Mouse (Mus musculus) hindbrain, embryonic 13.5 days (tissue): ENCODE data around the gene Rtp2. TPM values are rescaled to one million over a fixed set of nuclear protein-coding genes. Genes with fewer than 3 reads are reported as not detected.

ENCODE experiments used
- ATAC-seq: fragments of 200-750 bp; cut with Nextera tagmentation; 2 replicates; pipeline ENCODE4 v1.8.0; 2017; ENCODE audit warnings: moderate TSS enrichment; ENCODE audit not compliant: low FRiP score
- H3K27ac ChIP-seq: fragments of 300-500 bp; sonication (generic); 2 replicates; pipeline ENCODE4 v1.5.1; 2015; ENCODE audit warnings: inconsistent platforms, mild to moderate bottlenecking, moderate library complexity
- H3K27me3 ChIP-seq: fragments of 300-500 bp; sonication (generic); 2 replicates; pipeline ENCODE4 v1.6.1; 2015; ENCODE audit warnings: mild to moderate bottlenecking, inconsistent platforms
- H3K36me3 ChIP-seq: fragments of 300-500 bp; sonication (generic); 2 replicates; pipeline ENCODE4 v1.6.1; 2015; ENCODE audit warnings: mild to moderate bottlenecking, inconsistent platforms
- H3K4me1 ChIP-seq: fragments of 300-500 bp; sonication (generic); replicated peaks from 2 replicates; pipeline ENCODE4 v1.6.1; 2015; ENCODE audit warnings: inconsistent platforms
- H3K4me2 ChIP-seq: fragments of 300-500 bp; sonication (generic); 2 replicates; pipeline ENCODE4 v1.6.1; 2015; ENCODE audit warnings: inconsistent platforms, mild to moderate bottlenecking, moderate library complexity
- H3K4me3 ChIP-seq: fragments of 300-500 bp; sonication (generic); 2 replicates; pipeline ENCODE4 v1.5.1; 2015; ENCODE audit warnings: mild to moderate bottlenecking, inconsistent platforms
- H3K9ac ChIP-seq: fragments of 300-500 bp; sonication (generic); 2 replicates; pipeline ENCODE4 v1.6.1; 2015; ENCODE audit warnings: mild to moderate bottlenecking, inconsistent platforms
- H3K9me3 ChIP-seq: fragments of 300-500 bp; sonication (generic); 2 replicates; pipeline ENCODE4 v1.6.1; 2016; ENCODE audit warnings: inconsistent platforms
- WGBS: fragments of 180-500 bp; shearing (Covaris S2); methylation state at CpG from one replicate; pipeline ENCODE4 v1.1.7; 2015; 5-methylcytosine and 5-hydroxymethylcytosine counted together
- polyA plus RNA-seq: library from polyadenylated mRNA; unstranded; fragments of >200 nt; fragmentation: Nextera tagmentation; extraction: Ambion mirVana; gene quantifications from 2 replicates; pipeline ENCODE4 v1.2.1, GENCODE M21; 2015

Rtp2 gene
- polyA plus RNA-seq, 1 experiment from 2014 or later, result not detected

DNA sequence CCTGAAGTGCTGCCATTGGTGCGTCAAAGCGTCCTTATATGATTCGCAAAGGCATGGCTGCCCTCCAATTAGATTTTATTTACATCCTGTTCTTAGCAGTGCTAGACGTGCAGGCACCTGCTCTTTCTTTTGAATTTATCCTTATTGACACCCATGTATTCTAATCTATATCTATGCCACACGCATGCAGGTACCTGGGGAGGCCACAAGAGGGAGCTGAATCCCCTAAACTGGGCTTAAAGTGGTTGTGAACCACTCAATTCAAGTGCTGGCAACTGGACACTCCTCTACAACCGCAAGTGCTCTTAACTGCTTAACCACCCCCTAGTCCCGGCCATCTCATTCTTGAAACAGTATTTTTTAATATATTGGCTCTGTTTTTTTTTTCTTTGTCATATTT lies 35.1 kb upstream of the Rtp2 start:
- H3K4me2 ChIP-seq, result no peak overlapping the region
- H3K4me3 ChIP-seq, result no peak overlapping the region
- no peaks in the 10 kb centered on the region; the same call in 1 of the 2 replicates for H3K9me3 ChIP-seq
- H3K27ac ChIP-seq, result no peak overlapping the region
- H3K4me1 ChIP-seq, result peaks cover 6% of the 10 kb centered on the region
- H3K27me3 ChIP-seq, result no peaks in the 10 kb centered on the region
- WGBS, result 83% methylated on average over 7 of the region's 7 CpGs
- H3K9ac ChIP-seq, result no peak overlapping the region
- ATAC-seq, result no peak
- H3K36me3 ChIP-seq, result no peaks in the 10 kb centered on the region

DNA sequence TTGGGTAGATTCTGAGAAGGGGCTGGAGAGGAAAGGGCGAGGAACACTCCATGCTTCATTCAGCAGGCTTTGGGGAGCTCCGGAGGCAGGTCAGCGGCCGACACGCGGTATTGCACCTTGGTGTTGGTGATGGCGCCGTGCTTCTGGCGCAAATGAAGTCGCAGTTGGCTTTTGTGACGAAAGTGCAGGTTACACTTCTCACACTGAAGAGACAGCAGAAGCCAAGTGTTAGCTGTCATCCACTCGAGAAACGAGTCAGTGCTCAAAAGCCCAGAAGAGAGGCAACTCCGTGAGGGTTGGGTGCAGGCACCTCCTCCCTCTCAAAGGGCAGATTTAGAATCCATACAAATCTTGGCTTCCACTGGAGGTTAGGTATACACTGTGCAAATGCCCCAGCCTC lies 33.9 kb upstream of the Rtp2 start:
- Histone ChIP-seq H3K4me3 (no peak overlapping the region), H3K9ac (no peak overlapping the region), H3K4me2 (no peak overlapping the region), H3K36me3 (no peaks in the 10 kb centered on the region), H3K9me3 (no peaks in the 10 kb centered on the region; the same call in 1 of the 2 replicates), H3K27ac (no peak overlapping the region), H3K4me1 (peaks cover 6% of the 10 kb centered on the region), H3K27me3 (no peaks in the 10 kb centered on the region)
- WGBS, result 90% methylated on average over 14 of the region's 14 CpGs
- no peak for ATAC-seq

DNA sequence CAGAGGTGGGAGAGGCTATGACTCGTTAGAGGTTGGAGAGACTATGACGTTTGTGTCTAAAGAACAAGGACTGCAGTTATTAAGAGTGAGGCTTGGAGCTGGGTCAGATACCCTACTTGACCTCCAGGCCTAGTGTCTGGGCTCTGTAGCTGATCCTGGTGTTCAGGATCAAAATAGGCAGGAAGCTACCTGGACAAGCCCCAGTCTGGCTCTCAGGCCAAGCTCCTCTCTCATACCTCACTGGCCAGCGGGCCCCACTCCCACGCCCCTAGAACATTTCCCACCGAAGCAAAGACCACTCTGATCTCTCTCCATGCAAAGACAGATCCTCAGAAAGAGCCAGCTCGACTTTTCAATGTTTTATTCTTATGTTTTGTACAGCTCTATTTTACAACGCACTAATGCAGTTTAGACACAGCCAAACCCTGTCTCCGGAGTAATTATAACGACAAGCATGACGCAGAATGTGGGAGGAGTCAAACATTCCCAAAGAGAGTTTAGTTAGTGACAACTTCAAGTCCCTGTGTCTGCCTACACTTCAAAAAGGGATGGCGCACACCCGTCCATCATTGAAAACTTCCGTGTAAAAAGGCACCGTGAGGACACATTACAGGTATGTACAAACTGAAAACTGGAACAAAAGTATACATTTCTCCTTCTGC lies 32.6 kb upstream of the Rtp2 start:
- peaks cover 6% of the 10 kb centered on the region for H3K4me1 ChIP-seq
- H3K4me3 ChIP-seq, result no peak overlapping the region
- no peaks in the 10 kb centered on the region; the same call in 1 of the 2 replicates for H3K9me3 ChIP-seq
- H3K27me3 ChIP-seq, result no peaks in the 10 kb centered on the region
- no peak overlapping the region for H3K4me2 ChIP-seq
- ATAC-seq, result no peak
- 75% methylated on average over 14 of the region's 14 CpGs for WGBS
- H3K27ac ChIP-seq, result no peak overlapping the region
- no peaks in the 10 kb centered on the region for H3K36me3 ChIP-seq
- no peak overlapping the region for H3K9ac ChIP-seq

DNA sequence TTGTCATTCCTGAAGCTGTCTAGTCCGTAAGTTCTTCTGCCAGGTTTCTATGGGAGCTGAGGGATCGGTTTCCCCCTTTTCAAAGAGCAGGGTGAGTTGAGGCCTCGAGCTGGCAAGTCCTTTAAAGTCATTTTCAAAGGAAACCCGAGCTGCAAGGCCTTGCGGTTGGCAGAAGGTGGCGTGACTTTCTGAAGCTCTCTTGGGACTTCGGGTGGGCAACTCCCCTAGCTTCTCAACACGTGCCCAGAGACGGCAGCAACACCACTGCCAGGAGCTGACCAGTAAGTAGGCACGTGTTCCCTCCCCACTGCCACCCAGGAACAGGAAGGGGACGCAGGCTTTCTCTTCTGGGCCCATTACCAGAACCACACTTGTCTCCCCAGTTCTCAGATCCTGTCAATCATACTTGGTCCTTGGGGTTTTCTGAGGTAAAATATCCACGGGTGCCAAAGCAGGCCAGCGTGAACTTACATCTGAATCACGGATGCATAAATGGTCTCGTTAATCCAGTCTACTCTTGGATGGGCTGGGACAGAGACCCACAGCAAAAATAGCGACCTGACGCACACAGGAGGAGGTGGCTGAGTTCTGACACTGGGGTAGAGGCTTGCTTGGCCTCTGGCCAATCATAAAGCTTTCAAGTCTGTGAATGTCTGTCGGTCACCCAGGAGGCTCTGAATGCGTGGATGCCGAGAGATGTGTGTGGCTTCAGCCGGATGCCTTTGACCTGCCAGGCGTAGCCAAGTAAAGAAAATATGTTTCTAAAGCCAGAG lies 31.9 kb upstream of the Rtp2 start:
- Histone ChIP-seq H3K27me3 (no peaks in the 10 kb centered on the region), H3K9me3 (no peaks in the 10 kb centered on the region), H3K4me3 (no peak overlapping the region), H3K4me1 (peaks cover 6% of the 10 kb centered on the region), H3K36me3 (no peaks in the 10 kb centered on the region), H3K9ac (no peak overlapping the region), H3K27ac (no peak overlapping the region), H3K4me2 (no peak overlapping the region)
- ATAC-seq, result peak; percentile 28; the same call in 1 of the 2 replicates
- 60% methylated on average over 22 of the region's 22 CpGs for WGBS

DNA sequence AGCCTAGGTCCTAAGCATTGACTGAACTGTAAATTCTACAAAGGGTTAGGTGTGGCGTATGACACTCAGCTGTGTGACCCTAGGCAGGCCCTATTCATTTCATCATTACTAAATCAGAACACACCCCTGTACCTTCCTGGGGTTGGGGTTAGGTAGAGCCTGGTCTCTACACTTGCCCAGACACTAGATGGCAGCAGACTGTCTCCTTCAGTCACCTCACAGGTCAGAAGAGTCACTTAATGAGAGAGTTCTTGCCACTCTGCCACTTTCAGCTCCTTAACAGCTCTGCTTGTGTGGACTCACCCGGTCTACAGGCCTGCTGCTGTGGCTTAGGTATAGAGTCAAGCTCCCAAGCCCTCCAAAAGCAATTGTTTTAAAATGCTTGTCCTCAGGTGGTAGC lies 30.2 kb upstream of the Rtp2 start:
- H3K4me2 ChIP-seq, result no peak overlapping the region
- WGBS, result 88% methylated on average over 2 of the region's 2 CpGs
- H3K27ac ChIP-seq, result no peak overlapping the region
- H3K9ac ChIP-seq, result no peak overlapping the region
- peaks cover 6% of the 10 kb centered on the region for H3K4me1 ChIP-seq
- ATAC-seq, result no peak
- H3K27me3 ChIP-seq, result no peaks in the 10 kb centered on the region
- H3K9me3 ChIP-seq, result no peaks in the 10 kb centered on the region
- H3K36me3 ChIP-seq, result no peaks in the 10 kb centered on the region
- no peak overlapping the region for H3K4me3 ChIP-seq

DNA sequence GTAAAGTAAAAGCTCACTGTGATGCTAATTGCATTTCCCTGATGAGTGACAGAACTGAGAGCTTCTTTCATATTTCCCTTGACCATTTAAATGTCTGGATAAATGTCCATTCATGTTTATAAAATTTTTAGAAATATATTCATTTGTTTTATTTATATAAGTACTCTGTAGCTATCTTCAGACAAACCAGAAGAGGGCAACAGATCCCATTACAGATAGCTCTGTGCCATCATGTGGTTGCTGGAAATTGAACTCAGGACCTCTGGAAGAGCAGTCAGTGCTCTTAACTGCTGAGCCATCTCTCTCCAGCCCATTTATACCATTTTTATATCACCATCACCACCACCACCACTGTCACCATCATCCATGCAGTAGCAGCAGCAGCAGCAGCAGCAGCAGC lies 26.7 kb upstream of the Rtp2 start:
- Histone ChIP-seq H3K4me1 (peaks cover under 1% of the 10 kb centered on the region), H3K27me3 (no peaks in the 10 kb centered on the region), H3K36me3 (no peaks in the 10 kb centered on the region), H3K9ac (no peak overlapping the region), H3K4me3 (no peak overlapping the region), H3K4me2 (no peak overlapping the region), H3K9me3 (no peaks in the 10 kb centered on the region), H3K27ac (no peak overlapping the region)
- ATAC-seq, result no peak

DNA sequence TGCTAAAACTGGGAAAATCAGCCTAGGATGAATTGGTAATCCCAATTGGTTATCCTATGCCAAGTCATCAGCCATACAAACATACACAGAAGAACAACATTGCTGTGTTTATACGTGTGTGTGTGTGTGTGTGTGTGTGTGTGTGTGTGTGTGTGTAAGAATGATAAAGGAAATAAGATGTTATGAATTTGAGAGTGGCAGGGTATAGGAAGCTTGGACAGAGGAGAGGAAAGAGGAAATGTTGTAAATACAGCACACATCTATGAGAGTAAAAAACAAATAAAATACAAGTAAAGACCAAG lies 21.7 kb upstream of the Rtp2 start:
- no peaks in the 10 kb centered on the region for H3K27me3 ChIP-seq
- ATAC-seq, result peak; percentile 21; the same call in 1 of the 2 replicates
- H3K4me1 ChIP-seq, result no peaks in the 10 kb centered on the region
- no peak overlapping the region for H3K27ac ChIP-seq
- 5% methylated on average over 1 of the region's 1 CpGs for WGBS
- H3K4me2 ChIP-seq, result no peak overlapping the region
- H3K9me3 ChIP-seq, result no peaks in the 10 kb centered on the region
- no peaks in the 10 kb centered on the region for H3K36me3 ChIP-seq
- no peak overlapping the region for H3K9ac ChIP-seq
- no peak overlapping the region for H3K4me3 ChIP-seq

DNA sequence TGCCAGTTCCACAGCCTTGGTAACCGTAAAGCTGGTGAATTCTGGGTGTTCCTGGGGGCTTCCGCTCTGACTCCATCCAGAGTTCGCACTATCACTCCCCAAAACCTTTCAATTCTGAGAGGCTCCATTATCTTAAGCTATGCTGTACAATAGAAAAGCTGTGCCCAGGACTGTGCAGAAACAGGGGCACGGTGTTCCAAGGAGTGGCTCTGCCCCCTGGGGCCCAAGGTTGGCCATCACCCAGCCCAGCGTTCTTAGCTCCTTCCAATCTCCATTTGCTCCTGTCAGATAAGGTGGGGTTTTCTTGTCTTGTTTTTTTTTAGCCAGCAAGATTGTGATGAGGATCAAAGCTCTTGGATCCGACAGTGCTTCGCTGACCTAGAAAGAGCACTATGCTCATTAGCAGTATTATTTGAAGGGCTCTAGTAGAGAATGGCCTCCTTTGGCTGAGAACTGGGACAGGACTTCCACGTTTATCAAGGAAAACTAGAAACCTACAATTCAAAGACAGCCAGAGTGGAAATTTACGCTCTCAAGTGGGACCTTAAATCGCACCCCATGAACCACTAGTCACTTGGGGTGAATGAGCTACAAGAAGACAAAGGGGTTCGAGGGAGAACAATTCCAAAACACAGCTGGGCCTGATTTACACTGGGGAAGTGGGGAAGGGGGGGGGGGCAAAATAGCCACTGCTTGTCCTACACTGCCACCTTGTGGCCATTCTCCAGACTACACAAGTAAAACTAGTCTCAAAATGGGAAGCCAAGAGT lies 21.2 kb upstream of the Rtp2 start:
- H3K9ac ChIP-seq, result no peak overlapping the region
- H3K9me3 ChIP-seq, result no peaks in the 10 kb centered on the region
- H3K4me3 ChIP-seq, result no peak overlapping the region
- H3K4me1 ChIP-seq, result no peaks in the 10 kb centered on the region
- no peak overlapping the region for H3K4me2 ChIP-seq
- no peak overlapping the region for H3K27ac ChIP-seq
- ATAC-seq, result peak; percentile 59; the same call in 1 of the 2 replicates
- 49% methylated on average over 11 of the region's 11 CpGs for WGBS
- H3K36me3 ChIP-seq, result no peaks in the 10 kb centered on the region
- H3K27me3 ChIP-seq, result no peaks in the 10 kb centered on the region

DNA sequence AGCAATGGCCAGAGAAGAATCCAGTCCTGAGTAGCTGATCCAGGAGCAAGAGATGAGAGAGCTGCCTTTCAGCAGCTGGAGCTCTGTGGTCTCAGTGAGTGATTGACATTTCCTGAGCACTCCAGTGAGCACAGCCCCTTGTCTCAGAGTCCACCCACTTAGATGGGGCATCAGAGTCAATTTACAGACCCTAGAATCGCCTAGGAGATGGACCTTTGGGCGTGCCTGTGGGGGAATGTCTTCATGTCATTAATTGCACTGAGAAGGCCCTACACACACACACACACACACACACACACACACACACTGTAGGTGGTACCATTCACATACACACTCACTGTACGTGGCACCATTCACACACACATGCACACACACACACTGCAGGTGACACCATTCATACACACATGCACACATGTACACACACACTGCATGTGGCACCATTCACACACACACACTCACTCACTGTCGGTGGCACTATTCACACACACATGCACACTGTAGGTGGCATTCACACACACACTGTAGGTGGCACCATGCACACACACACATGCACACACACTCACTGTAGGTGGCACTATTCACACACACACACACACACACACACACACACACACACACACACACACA lies 20.0 kb upstream of the Rtp2 start:
- no peak overlapping the region for H3K9ac ChIP-seq
- no peak overlapping the region for H3K4me2 ChIP-seq
- H3K4me3 ChIP-seq, result no peak overlapping the region
- H3K9me3 ChIP-seq, result no peaks in the 10 kb centered on the region
- H3K36me3 ChIP-seq, result no peaks in the 10 kb centered on the region
- WGBS, result 84% methylated on average over 4 of the region's 4 CpGs
- no peaks in the 10 kb centered on the region for H3K27me3 ChIP-seq
- H3K27ac ChIP-seq, result no peak overlapping the region
- ATAC-seq, result 0 out of 2 replicates have a peak, but pooled peaks have one; percentile 32
- H3K4me1 ChIP-seq, result no peaks in the 10 kb centered on the region

DNA sequence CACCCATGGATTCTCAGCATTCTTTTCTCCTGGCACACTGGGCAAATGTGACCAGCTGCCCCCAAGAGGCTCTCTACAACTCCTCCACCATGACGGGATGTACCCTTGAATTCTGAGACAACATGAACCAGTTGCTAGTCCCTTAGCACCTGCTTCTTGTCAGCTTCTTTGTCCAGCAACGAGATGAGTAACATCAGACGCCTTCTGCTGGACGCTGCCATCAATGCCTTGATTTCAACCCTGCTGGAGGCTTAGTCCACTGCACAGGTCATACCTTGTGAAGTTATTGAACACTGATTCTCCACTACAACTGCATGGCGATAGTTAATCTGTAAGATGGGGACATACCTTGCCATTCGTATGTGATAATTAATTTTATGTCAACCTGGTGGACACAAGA lies 15.5 kb upstream of the Rtp2 start:
- WGBS, result 89% methylated on average over 6 of the region's 6 CpGs
- no peak overlapping the region for H3K9ac ChIP-seq
- ATAC-seq, result no peak

DNA sequence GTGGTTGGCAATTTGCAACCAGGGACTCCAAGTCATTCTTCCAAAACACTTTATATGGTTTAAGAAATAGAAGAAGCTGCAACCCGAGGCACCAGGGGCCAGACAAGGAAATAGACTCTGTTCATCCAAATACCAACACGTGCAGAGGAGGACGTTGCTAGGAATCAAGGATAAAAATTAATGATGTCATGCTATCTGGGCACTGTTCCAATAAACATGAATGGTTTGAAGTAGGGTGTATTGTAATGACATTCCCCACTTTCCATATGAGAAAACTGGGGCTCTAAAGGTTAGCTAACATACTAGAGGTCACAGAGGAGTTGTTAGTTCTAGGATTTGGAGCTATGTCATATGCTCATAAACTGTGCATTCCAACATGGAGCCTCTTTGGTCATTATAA lies 12.6 kb upstream of the Rtp2 start:
- no peak overlapping the region for H3K9ac ChIP-seq
- no peaks in the 10 kb centered on the region for H3K4me1 ChIP-seq
- H3K27ac ChIP-seq, result no peak overlapping the region
- WGBS, result 50% methylated on average over 3 of the region's 3 CpGs
- no peaks in the 10 kb centered on the region for H3K9me3 ChIP-seq
- ATAC-seq, result no peak
- no peak overlapping the region for H3K4me2 ChIP-seq
- H3K4me3 ChIP-seq, result no peak overlapping the region
- H3K27me3 ChIP-seq, result no peaks in the 10 kb centered on the region
- no peaks in the 10 kb centered on the region for H3K36me3 ChIP-seq

More for the DNA sequence above, 15.5 kb upstream of the Rtp2 start:
- Histone ChIP-seq H3K27ac (no peak overlapping the region), H3K4me1 (no peaks in the 10 kb centered on the region), H3K9me3 (no peaks in the 10 kb centered on the region), H3K36me3 (no peaks in the 10 kb centered on the region), H3K4me2 (no peak overlapping the region), H3K4me3 (no peak overlapping the region), H3K27me3 (no peaks in the 10 kb centered on the region)

DNA sequence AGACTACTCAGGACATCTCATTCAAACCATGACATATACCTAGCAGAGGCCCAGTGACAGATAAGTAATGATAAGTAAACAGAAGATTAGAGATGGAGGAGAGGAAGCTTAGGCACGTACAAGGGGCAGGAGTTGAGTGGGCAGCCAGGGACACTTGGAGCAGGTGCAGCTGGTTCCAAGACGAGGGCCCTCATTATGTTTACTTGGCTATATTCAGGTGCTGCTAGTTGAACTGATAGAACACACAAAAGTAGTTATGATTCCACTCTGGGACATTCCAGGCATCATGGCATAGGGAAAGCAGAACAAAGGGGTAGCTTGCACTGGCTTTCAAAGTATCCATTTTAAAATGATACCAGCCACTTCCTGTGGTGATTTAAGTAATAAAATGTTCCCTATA lies 2.2 kb upstream of the Rtp2 start:
- Histone ChIP-seq H3K4me2 (no peak overlapping the region), H3K9me3 (no peaks in the 10 kb centered on the region), H3K36me3 (no peaks in the 10 kb centered on the region), H3K9ac (no peak overlapping the region), H3K27me3 (no peaks in the 10 kb centered on the region), H3K4me3 (no peak overlapping the region), H3K27ac (no peak overlapping the region), H3K4me1 (no peaks in the 10 kb centered on the region)
- WGBS, result 85% methylated on average over 2 of the region's 2 CpGs
- ATAC-seq, result no peak
